Mouse (Mus musculus) liver, embryonic 12.5 days (tissue): ENCODE measurements at regions not wholly inside any gene's neighbourhood (a gene's known extent, or its start where the extent isn't known, plus 50 kb on each side); places are given as distances from the start of the nearest gene placed in this dataset.

ENCODE experiments used
- ATAC-seq: fragments of 200-750 bp; cut with Nextera tagmentation; 2 replicates; pipeline ENCODE4 v1.8.0; 2017; ENCODE audit warnings: moderate number of reproducible peaks, mild to moderate bottlenecking, moderate library complexity
- H3K27ac ChIP-seq: fragments of 300-500 bp; sonication (generic); 2 replicates; pipeline ENCODE4 v1.5.1; 2016; ENCODE audit warnings: mild to moderate bottlenecking
- H3K27me3 ChIP-seq: fragments of 300-500 bp; sonication (generic); replicated peaks from 2 replicates; pipeline ENCODE4 v1.6.1; 2016; ENCODE audit warnings: mild to moderate bottlenecking, moderate library complexity
- H3K36me3 ChIP-seq: fragments of 300-500 bp; sonication (generic); 2 replicates; pipeline ENCODE4 v1.6.1; 2016; ENCODE audit warnings: mild to moderate bottlenecking, moderate library complexity
- H3K4me1 ChIP-seq: fragments of 300-500 bp; sonication (generic); 2 replicates; pipeline ENCODE4 v1.6.1; 2016
- H3K4me2 ChIP-seq: fragments of 300-500 bp; sonication (generic); 2 replicates; pipeline ENCODE4 v1.6.1; 2016; ENCODE audit warnings: mild to moderate bottlenecking, moderate library complexity
- H3K4me3 ChIP-seq: fragments of 300-500 bp; sonication (generic); 2 replicates; pipeline ENCODE4 v1.5.1; 2016; ENCODE audit warnings: mild to moderate bottlenecking, moderate library complexity
- H3K9ac ChIP-seq: fragments of 300-500 bp; sonication (generic); 2 replicates; pipeline ENCODE4 v1.6.1; 2016; ENCODE audit warnings: mild to moderate bottlenecking, moderate library complexity
- H3K9me3 ChIP-seq: fragments of 300-500 bp; sonication (generic); replicated peaks from 2 replicates; pipeline ENCODE4 v1.6.1; 2016; ENCODE audit warnings: mild to moderate bottlenecking, moderate library complexity
- WGBS: fragments of 180-500 bp; shearing (Covaris S2); methylation state at CpG from one replicate; pipeline ENCODE4 v1.1.7; 2016; ENCODE audit not compliant: insufficient replicate concordance; 5-methylcytosine and 5-hydroxymethylcytosine counted together

- Histone ChIP-seq H3K9ac (no peak overlapping the region), H3K9me3 (0 out of 2 replicates have a peak, but pooled peaks cover 3% of the 10 kb centered on the region), H3K4me3 (no peak overlapping the region), H3K27me3 (no peaks in the 10 kb centered on the region), H3K4me1 (no peaks in the 10 kb centered on the region), H3K4me2 (no peak overlapping the region), H3K27ac (no peak overlapping the region), H3K36me3 (no peaks in the 10 kb centered on the region)
- WGBS: 44% methylated on average over 3 of the region's 3 CpGs
- ATAC-seq: no peak
Measured at GRCm38 (mm10) chr1:185080118-185080517, 80.7 kb upstream of the Mark1 start.

DNA sequence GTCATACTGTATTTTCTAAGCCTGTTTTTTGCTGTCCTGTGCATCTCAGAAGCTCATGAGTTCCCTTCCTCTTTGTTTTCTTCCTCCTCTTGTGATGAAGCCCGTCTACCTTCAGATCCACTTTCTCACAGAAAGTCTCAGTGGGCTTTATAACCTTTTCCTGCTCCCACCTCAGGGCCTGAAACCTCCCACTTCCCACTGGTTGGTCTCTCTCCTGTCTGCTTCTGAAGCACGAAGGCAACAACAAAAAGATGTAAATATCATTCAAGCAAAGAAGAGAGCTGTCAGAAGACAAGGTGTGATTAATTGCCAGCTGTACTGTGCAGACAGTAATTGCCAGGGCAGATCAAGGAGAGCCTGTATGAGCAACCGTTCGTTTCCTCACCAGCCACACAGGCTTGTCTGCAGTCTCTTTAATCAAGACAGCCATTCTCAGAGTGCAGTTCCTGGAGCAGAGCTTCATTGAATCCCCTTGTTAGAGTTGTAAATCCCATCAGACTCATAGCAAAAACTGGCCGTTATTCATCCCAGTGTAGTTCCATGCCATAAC is 80.0 kb upstream of the Mark1 start:
- WGBS: 51% methylated on average over 5 of the region's 5 CpGs
- no peak overlapping the region for H3K4me2 ChIP-seq
- no peak overlapping the region for H3K9ac ChIP-seq
- 0 out of 2 replicates have a peak, but pooled peaks cover 3% of the 10 kb centered on the region for H3K9me3 ChIP-seq
- ATAC-seq: no peak
- no peaks in the 10 kb centered on the region for H3K4me1 ChIP-seq
- H3K4me3 ChIP-seq: no peak overlapping the region
- H3K27me3 ChIP-seq: no peaks in the 10 kb centered on the region
- no peak overlapping the region for H3K27ac ChIP-seq
- no peaks in the 10 kb centered on the region for H3K36me3 ChIP-seq

DNA sequence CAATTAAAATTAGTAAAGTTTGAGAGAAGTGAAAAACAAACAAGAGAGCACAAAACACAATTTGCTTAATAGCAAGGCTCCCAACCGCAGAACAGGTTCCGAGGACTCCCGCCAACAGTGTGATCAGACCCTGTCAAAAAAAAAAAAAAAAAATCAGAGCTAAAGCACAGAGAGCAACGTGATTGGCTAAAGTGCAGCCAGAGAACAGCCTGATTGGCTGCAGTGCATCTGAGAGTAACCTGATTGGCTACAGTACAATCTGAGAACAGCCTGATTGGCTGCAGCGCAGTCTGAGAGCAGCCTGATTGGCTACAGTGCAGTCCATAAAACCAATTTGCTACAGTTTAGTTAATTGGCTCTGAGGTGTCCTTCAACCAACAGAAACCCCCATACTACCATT is 74.6 kb upstream of the Mark1 start:
- H3K4me3 ChIP-seq: no peak overlapping the region
- H3K36me3 ChIP-seq: no peaks in the 10 kb centered on the region
- H3K9ac ChIP-seq: no peak overlapping the region
- 77% methylated on average over 5 of the region's 5 CpGs for WGBS
- H3K27ac ChIP-seq: no peak overlapping the region
- 0 out of 2 replicates have a peak, but pooled peaks cover 3% of the 10 kb centered on the region for H3K9me3 ChIP-seq
- peaks cover 17% of the 10 kb centered on the region for H3K4me1 ChIP-seq
- H3K4me2 ChIP-seq: no peak overlapping the region
- ATAC-seq: no peak
- H3K27me3 ChIP-seq: no peaks in the 10 kb centered on the region

DNA sequence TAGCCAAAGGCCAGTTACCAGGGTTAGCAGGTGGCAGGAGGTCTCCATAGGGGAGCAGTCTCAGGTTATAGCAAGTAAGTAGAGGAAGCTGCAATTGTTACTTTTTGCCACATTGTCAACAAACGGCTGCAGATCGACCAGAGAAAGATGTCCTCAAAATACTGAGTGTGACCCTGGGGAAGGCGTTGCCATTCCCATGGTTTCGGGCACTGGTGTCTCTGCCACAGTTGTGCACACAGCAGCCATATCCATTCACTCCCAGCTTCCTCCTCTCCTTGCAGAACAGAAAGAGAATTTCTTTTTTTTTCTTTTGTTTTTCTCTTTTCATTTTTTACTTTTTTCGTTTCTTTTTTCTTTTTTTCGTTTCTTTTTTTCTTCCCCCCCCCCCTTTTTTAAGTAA is 73.4 kb upstream of the Mark1 start:
- Histone ChIP-seq H3K27me3 (no peaks in the 10 kb centered on the region), H3K9me3 (0 out of 2 replicates have a peak, but pooled peaks cover 3% of the 10 kb centered on the region), H3K4me2 (no peak overlapping the region), H3K4me3 (no peak overlapping the region), H3K9ac (no peak overlapping the region), H3K4me1 (peaks cover 17% of the 10 kb centered on the region), H3K36me3 (no peaks in the 10 kb centered on the region), H3K27ac (no peak overlapping the region)
- 81% methylated on average over 6 of the region's 6 CpGs for WGBS
- ATAC-seq: no peak

- Histone ChIP-seq H3K9ac (no peak overlapping the region), H3K4me3 (no peak overlapping the region), H3K27me3 (no peaks in the 10 kb centered on the region), H3K4me1 (peaks cover 17% of the 10 kb centered on the region), H3K36me3 (no peaks in the 10 kb centered on the region), H3K9me3 (0 out of 2 replicates have a peak, but pooled peaks cover 3% of the 10 kb centered on the region), H3K27ac (no peak overlapping the region), H3K4me2 (peak overlapping the region; percentile 25; the same call in 1 of the 2 replicates)
- WGBS: 42% methylated on average over 7 of the region's 7 CpGs
- ATAC-seq: peak; percentile 91
Measured at GRCm38 (mm10) chr1:185071566-185071965, 72.2 kb upstream of the Mark1 start.

- 0 out of 2 replicates have a peak, but pooled peaks cover 3% of the 10 kb centered on the region for H3K9me3 ChIP-seq
- H3K27ac ChIP-seq: no peak overlapping the region
- H3K9ac ChIP-seq: no peak overlapping the region
- no peak overlapping the region for H3K4me3 ChIP-seq
- no peaks in the 10 kb centered on the region for H3K36me3 ChIP-seq
- 57% methylated on average over 3 of the region's 3 CpGs for WGBS
- ATAC-seq: no peak
- no peak overlapping the region for H3K4me2 ChIP-seq
- no peaks in the 10 kb centered on the region for H3K27me3 ChIP-seq
- H3K4me1 ChIP-seq: peaks cover 17% of the 10 kb centered on the region
Measured at GRCm38 (mm10) chr1:185070853-185071149, 71.4 kb upstream of the Mark1 start.

- Histone ChIP-seq H3K4me3 (no peak overlapping the region), H3K9me3 (no peaks in the 10 kb centered on the region), H3K9ac (no peak overlapping the region), H3K4me2 (no peak overlapping the region), H3K36me3 (no peaks in the 10 kb centered on the region), H3K27ac (no peak overlapping the region), H3K4me1 (peaks cover 17% of the 10 kb centered on the region), H3K27me3 (no peaks in the 10 kb centered on the region)
- no peak for ATAC-seq
- 69% methylated on average over 10 of the region's 10 CpGs for WGBS
Measured at GRCm38 (mm10) chr1:185070062-185070852, 70.9 kb upstream of the Mark1 start.

DNA sequence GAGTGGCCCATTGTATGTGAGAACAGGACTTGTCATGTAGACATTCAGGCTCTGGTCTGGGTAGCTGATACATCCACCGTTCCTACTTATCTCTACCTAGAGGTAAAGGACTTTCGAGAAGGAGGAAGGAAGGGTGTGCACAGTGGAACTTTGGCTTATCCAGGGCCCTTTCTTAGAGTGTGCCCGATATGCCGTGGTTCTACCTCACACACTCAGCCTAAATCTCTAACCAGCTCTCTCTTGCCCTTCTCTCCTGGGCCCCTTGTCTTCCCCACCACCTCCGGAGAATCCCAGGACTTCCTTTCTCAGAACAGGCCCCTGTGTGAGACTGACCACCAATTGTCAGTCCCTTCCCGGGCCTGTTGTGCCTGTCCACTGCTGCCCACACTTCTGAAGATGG is 68.8 kb upstream of the Mark1 start:
- WGBS: 56% methylated on average over 6 of the region's 6 CpGs
- peaks cover 17% of the 10 kb centered on the region for H3K4me1 ChIP-seq

DNA sequence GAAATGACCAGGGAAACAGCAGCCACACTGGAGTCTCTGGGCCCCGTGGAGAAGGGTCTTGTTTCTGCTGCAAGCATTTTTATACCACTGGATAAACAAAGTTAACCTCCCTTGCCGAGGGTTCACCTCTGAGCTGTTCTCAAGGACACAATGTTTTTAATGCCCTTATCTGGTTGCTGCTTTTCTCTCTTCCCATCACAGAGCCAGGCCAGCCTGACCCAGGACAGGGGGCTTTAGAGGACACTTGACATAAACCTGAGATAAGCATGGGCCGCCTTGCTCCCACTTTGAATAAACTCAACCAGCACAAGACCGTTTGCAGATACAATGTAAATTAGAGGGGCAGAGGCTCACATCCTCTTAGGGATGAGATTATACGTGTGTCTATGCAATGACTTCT is 68.3 kb upstream of the Mark1 start:
- Histone ChIP-seq H3K9ac (no peak overlapping the region), H3K27me3 (no peaks in the 10 kb centered on the region), H3K36me3 (no peaks in the 10 kb centered on the region), H3K9me3 (no peaks in the 10 kb centered on the region), H3K4me2 (no peak overlapping the region), H3K4me1 (peaks cover 16% of the 10 kb centered on the region), H3K27ac (no peak overlapping the region), H3K4me3 (no peak overlapping the region)
- WGBS: 43% methylated on average over 5 of the region's 5 CpGs
- ATAC-seq: no peak

More for the DNA sequence above, 68.8 kb upstream of the Mark1 start:
- Histone ChIP-seq H3K36me3 (no peaks in the 10 kb centered on the region), H3K27ac (no peak overlapping the region), H3K4me3 (no peak overlapping the region), H3K4me2 (no peak overlapping the region), H3K27me3 (no peaks in the 10 kb centered on the region), H3K9ac (no peak overlapping the region), H3K9me3 (no peaks in the 10 kb centered on the region)
- no peak for ATAC-seq

- no peak for ATAC-seq
- 42% methylated on average over 3 of the region's 3 CpGs for WGBS
- Histone ChIP-seq H3K9ac (no peak overlapping the region), H3K4me2 (no peak overlapping the region), H3K4me1 (no peaks in the 10 kb centered on the region), H3K27ac (no peak overlapping the region), H3K9me3 (no peaks in the 10 kb centered on the region), H3K27me3 (no peaks in the 10 kb centered on the region), H3K36me3 (no peaks in the 10 kb centered on the region), H3K4me3 (no peak overlapping the region)
Measured at GRCm38 (mm10) chr1:185065056-185065455, 65.7 kb upstream of the Mark1 start.

- Histone ChIP-seq H3K9ac (no peak overlapping the region), H3K27ac (no peak overlapping the region), H3K36me3 (no peaks in the 10 kb centered on the region), H3K4me3 (no peak overlapping the region), H3K9me3 (no peaks in the 10 kb centered on the region), H3K4me2 (no peak overlapping the region), H3K27me3 (no peaks in the 10 kb centered on the region), H3K4me1 (no peaks in the 10 kb centered on the region)
- 65% methylated on average over 11 of the region's 11 CpGs for WGBS
- ATAC-seq: no peak
Measured at GRCm38 (mm10) chr1:185062103-185062502, 62.7 kb upstream of the Mark1 start.

- Histone ChIP-seq H3K9ac (no peak overlapping the region), H3K4me2 (no peak overlapping the region), H3K4me3 (no peak overlapping the region), H3K9me3 (no peaks in the 10 kb centered on the region), H3K4me1 (no peaks in the 10 kb centered on the region), H3K27ac (no peak overlapping the region), H3K27me3 (no peaks in the 10 kb centered on the region), H3K36me3 (no peaks in the 10 kb centered on the region)
- no peak for ATAC-seq
- whole genome bisulfite sequencing: 78% methylated on average over 15 of the region's 15 CpGs
Measured at GRCm38 (mm10) chr1:185057443-185057842, 58.1 kb upstream of the Mark1 start.
